Mouse (Mus musculus) kidney, postnatal 4 days (tissue): ENCODE data around the gene Wnt7b.

Experiments
- DNase-seq, 2 experiments: peaks; one replicate each; pipeline ENCODE4 v3.0.0; 2021; ENCODE audit warnings: mixed read lengths in 2 of 2

Gene Wnt7b

GRCm38 (mm10) chr15:85600696-85601094, 18.4 kb upstream of the Wnt7b start:
- no peak for DNase-seq

- peak; percentile 88 to 93 for DNase-seq
Measured at GRCm38 (mm10) chr15:85599887-85600695, 17.8 kb upstream of the Wnt7b start.

DNA sequence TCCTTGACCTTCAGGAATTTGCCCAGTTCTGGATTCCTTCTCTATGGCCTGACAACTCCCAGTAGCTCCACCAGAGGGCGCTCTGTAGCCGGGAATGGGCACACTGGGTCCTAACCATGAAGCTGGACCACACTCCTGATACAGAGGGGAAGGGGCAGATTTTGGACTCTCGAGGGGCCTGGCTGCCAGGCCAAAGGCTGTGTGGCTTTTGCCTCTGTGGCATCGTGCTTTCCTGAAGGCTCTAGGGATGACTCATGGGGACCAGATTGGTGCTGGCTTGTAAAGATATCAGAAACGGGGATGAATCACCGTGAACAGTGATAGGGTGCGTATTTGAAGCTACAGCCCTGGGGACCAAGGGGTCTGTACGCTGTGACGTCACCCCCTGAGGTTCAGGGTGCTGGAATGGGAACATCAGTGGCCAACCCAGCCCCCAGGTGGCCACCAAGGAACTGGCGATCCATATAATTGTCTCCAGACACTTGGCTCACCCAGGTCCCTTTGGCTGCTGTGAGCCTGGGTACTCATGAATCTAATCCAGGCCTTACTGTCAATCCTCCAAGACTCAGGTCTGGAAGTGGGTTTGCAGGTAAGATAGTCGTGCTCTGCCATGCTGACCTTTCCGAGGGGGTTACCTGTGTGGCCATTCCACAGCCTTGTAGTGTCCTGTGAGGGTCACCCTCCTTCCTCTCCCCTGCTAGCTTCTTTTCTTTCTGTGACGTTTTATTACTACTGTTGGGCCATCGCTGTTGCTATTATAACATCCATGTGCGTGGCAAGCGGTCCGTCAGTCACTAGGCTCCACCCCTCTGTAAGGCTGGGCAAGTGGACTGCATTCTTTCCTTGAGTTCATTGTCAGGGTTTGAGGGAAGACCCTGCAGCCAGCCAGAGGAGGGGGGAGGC, 17.0 kb upstream of the Wnt7b start:
- peak; percentile 89 for DNase-seq

DNA sequence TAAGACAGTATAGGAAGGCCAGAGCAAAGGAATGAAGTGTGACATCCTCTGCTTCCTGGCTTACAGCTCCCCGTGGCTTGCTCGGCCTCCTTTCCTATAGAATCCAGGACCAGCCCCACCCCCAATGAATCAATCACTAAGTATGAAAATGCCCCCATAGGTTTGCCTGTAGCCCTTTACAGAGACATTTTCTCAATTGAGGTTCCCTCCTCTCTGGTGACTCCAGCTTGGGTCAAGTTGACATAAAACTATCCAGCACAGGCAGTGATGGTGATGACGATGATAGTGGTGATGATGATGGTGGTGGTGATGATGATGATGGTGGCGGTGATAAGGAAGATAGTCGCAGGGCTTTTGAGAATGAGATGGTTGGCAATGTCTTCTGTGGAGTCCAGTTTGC, 16.2 kb upstream of the Wnt7b start:
- no peak for DNase-seq

GRCm38 (mm10) chr15:85597403-85597802, 15.1 kb upstream of the Wnt7b start:
- no peak for DNase-seq

DNA sequence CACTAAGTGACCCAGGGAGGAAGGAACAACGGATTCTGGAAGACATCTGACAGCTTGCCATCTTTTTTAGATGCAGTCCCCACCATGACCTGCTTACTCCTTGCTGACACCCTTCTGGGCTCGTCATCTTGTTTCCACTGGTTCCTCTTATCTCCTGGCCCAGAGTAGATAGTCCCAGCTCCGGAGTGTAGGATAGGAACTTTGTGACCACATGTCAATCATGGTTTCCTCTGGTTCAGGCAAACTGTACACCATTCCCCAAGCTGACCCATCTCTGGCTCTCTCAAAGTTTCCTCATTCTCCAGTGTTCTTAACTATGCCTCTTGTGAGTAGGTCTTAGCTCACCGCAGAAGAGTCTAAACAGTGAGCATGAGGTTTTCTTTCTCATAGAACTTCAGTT, 10.4 kb upstream of the Wnt7b start:
- no peak for DNase-seq

- no peak for DNase-seq
Measured at GRCm38 (mm10) chr15:85590831-85591230, 8.6 kb upstream of the Wnt7b start.

GRCm38 (mm10) chr15:85583504-85583903, 1.2 kb upstream of the Wnt7b start:
- peak; percentile 87 to 90 for DNase-seq

GRCm38 (mm10) chr15:85583024-85583423, 751 bp upstream of the Wnt7b start:
- DNase-seq = peak; percentile 91 to 93

GRCm38 (mm10) chr15:85581563-85582064, 659 bp downstream of the Wnt7b start:
- peak; percentile 38 to 55 for DNase-seq

DNA sequence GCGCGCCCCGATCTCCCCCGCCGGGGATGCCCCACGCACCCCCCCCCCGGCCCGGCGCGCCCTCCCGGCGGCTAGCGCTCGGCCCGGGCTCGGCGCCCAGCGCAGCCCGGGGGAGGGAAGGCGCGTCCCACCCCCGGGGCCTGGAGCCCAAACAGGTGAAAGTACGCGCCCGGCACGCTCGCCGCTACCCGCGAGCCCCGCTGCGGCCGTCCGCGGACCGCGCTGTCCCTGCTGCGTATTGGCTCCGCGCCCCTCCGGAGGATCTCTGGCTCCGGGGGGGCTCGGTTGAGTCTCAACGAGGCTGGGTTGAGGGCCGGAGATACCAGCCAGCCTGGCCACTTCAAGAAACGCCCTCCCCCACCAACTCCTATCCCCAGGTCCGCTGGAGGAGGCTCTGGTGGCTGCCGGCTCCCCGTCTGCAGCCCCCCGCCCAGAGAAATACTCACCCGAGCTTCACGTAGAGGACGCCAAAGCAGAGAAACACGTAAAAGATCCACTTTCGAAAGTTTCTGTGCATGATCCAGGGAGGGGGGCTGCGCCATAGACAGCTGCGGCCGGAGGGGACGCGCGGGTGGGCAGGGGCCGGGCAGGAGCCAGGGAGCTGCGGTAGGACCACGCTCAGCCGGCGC, 1.2 kb downstream of the Wnt7b start:
- peak; percentile 31 to 53 for DNase-seq

DNA sequence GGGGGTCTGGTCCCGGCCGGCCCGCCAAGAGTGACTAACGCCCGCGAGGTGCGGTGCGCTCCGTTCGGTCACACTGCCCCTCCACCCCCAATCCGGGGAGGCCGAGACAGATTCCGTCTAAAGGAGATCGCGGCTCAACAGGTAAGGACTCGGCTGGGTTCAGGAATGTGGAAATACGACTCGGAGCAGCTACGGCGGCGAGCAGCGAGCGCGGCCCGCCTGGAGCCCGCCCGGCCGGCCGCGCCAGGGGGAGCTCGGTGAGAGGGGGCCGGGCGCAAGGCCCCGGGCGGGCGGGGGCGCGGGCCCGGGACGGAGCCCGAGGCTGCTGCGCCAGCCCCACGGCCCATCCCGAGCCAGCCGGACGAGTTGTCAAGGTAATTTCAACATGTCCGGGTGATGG, 1.8 kb downstream of the Wnt7b start:
- DNase-seq = peak; percentile 42 to 59

DNA sequence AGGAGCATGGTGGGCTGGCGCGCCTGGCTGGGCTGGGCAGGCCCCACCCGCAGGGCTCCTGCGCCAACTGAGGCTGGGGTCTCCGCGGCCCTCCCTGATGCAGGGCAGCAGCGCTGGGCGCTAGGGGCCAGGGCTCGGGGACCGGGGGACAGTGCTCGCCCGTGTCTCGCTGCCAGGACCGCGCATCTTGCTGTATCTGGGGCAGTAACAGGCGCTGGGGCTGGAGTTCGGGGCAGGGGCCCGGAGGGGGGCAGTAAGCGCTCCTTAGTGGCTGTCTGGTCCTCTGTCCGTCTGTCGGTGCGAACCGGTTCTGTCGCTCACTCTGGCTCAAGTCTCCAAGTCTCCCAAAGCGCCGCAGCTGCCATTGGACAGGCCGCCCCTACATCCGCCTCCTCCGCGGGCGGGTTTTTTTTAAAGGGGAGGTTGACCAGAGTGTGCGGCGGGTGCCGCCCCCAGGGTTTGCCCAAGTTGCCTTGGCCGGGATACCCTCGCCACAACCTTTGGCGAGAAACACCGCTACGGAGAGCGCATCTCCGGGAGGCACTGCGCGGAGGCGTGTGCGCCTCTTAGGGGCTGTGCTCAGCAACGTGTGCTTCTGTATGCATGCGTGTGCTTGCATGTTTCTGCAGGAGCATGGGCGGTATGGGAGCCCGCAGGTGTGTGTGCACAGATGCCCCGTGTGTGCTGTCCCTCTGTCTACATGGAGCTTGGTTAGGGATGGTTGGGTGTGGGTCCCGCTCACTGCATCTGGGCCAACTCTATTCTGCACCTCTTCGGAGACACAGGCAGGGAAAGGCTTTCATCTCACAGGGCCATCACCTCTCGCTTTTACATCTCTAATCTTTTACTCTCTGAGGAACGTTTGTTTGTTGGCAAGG, 4.5 kb downstream of the Wnt7b start:
- no peak for DNase-seq

DNA sequence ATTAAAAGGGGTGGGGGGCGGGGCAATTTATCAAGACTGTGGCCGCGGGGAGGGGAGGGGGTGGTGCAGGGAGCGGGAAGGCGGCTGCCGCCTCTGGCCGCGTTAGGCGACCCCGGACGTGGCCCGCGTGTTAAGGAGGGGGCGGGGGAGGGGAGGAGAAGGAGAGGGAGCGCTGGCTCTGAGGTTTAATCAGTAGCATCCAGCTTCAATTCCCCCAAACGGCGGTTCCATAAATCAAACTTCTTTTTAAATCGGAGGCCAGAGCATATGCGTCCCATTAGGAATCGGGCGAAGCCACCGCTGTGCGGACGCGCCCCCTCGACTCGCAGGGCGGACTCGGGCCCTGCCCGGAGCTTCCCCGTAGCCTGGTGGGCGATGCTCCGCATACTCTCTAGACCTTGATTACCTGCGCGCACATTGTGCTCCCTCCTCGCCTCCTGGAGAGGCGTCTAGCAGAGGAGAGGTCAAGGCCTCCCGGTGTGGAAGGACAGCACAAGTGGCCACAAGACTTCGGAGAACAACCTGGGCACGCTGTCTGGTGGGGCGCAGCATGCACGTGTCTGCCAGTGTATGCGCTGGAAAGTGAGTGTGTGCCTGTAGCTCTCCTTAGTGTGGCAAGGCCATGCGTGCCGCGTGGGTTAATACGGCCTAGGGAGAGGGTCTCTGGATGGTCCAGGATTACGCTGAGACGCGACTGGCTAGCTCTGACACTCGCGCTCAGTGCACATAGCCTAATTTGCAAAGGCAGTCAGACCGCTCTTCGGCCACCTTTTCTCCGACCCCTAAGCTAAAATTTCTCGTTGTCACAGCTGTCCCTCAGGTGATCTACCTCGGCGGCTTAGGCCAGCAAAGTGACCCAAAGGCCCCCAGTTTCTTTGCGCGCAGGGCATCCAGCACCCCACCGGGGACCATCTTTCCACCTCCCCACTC, 5.5 kb downstream of the Wnt7b start:
- DNase-seq = peak in 1 of 2 experiments; percentile 46

DNA sequence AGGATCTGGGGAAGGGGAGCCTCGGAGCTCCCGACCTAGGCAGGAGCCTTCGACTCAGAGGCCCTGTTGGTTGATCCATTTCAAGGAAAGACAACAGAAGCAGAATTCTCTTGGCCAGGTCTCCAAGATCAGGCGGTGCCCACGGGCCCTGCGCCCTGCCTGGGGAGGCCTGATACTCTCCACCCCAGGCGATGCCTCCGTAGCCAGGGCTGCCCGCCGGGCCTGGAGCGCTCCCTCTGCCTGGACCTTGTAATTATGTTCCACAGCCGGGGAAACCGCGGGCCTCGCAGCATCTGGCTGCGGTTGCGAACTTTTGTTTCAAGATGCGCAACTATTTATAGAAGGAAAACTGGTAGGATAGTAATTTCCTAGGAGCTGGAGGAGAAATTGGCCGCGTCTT, 6.2 kb downstream of the Wnt7b start:
- no peak for DNase-seq

- DNase-seq = no peak
Measured at GRCm38 (mm10) chr15:85574558-85574957, 7.7 kb downstream of the Wnt7b start.

- no peak for DNase-seq
Measured at GRCm38 (mm10) chr15:85574086-85574485, 8.2 kb downstream of the Wnt7b start.

GRCm38 (mm10) chr15:85572619-85573254, 9.5 kb downstream of the Wnt7b start:
- no peak for DNase-seq

DNA sequence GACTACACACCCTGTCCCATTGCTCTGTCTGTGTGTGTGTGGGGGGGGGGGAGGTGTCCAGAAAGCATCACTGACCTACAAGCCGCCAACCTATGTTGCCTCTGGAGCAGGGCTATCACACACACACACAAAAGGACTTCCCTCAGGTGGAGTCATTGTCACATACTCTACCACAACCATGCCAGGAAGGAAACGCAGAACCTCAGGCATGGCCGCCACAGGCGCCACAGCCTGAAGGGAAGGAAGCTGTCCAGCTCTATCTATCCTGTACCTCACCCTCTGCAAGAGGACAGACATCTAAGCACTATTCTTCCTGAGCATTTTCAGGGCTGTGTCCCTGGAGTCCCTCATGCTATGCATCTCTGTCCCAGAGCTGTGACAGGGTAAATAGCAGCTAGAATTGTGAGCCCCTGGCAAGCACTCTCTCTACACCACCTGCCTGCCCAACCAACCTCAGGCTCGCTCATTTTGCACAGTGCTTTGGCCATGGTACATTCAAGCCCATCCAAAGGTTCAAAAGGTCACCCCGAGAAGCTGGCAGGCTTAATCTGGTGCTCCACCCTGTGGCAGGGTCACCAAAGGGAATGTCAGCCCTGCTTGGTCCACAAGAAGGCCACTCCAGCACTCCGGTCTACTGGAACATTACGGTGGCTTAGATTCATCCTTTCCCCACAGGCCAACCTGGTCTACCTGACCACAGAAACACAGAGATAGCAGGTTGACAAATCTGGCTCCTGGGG, 12.1 kb downstream of the Wnt7b start:
- DNase-seq = no peak
